Mouse (Mus musculus) liver, embryonic 13.5 days (tissue): ENCODE measurements around the gene Sfxn2. TPM values are rescaled to one million over a fixed set of nuclear protein-coding genes. Genes with fewer than 3 reads are reported as not detected.

Experiments used
- ATAC-seq: fragments of 200-750 bp; cut with Nextera tagmentation; 2 replicates; pipeline ENCODE4 v1.8.0; 2017; ENCODE audit warnings: low read depth, mild to moderate bottlenecking, moderate number of reproducible peaks, moderate library complexity
- DNase-seq: peaks from one replicate; pipeline ENCODE4 v3.0.0; 2022
- H3K27ac ChIP-seq: fragments of 300-500 bp; sonication (generic); 2 replicates; pipeline ENCODE4 v1.5.1; 2015; ENCODE audit warnings: moderate library complexity, mild to moderate bottlenecking, inconsistent platforms
- H3K27me3 ChIP-seq: fragments of 300-500 bp; sonication (generic); 2 replicates; pipeline ENCODE4 v1.6.1; 2015; ENCODE audit warnings: mild to moderate bottlenecking, inconsistent platforms
- H3K36me3 ChIP-seq: fragments of 300-500 bp; sonication (generic); 2 replicates; pipeline ENCODE4 v1.6.1; 2015; ENCODE audit warnings: mild to moderate bottlenecking, inconsistent platforms
- H3K4me1 ChIP-seq: fragments of 300-500 bp; sonication (generic); replicated peaks from 2 replicates; pipeline ENCODE4 v1.6.1; 2015; ENCODE audit warnings: inconsistent platforms
- H3K4me2 ChIP-seq: fragments of 300-500 bp; sonication (generic); 2 replicates; pipeline ENCODE4 v1.6.1; 2015; ENCODE audit warnings: inconsistent platforms, mild to moderate bottlenecking, moderate library complexity
- H3K4me3 ChIP-seq: fragments of 300-500 bp; sonication (generic); replicated peaks from 2 replicates; pipeline ENCODE4 v1.5.1; 2015; ENCODE audit warnings: mild to moderate bottlenecking, inconsistent platforms
- H3K9ac ChIP-seq: fragments of 300-500 bp; sonication (generic); 2 replicates; pipeline ENCODE4 v1.6.1; 2015; ENCODE audit warnings: mild to moderate bottlenecking, inconsistent platforms
- H3K9me3 ChIP-seq: fragments of 300-500 bp; sonication (generic); replicated peaks from 2 replicates; pipeline ENCODE4 v1.6.1; 2016; ENCODE audit warnings: inconsistent platforms
- WGBS: fragments of 180-500 bp; shearing (Covaris S2); methylation state at CpG from one replicate; pipeline ENCODE4 v1.1.7; 2015; ENCODE audit not compliant: insufficient replicate concordance; 5-methylcytosine and 5-hydroxymethylcytosine counted together
- polyA plus RNA-seq: library from polyadenylated mRNA; unstranded; fragments of >200 nt; fragmentation: Nextera tagmentation; extraction: Ambion mirVana; gene quantifications from 2 replicates; pipeline ENCODE4 v1.2.1, GENCODE M21; 2015

Gene Sfxn2
- polyA plus RNA-seq, 1 experiment from 2014 or later = 18.3 TPM

DNA sequence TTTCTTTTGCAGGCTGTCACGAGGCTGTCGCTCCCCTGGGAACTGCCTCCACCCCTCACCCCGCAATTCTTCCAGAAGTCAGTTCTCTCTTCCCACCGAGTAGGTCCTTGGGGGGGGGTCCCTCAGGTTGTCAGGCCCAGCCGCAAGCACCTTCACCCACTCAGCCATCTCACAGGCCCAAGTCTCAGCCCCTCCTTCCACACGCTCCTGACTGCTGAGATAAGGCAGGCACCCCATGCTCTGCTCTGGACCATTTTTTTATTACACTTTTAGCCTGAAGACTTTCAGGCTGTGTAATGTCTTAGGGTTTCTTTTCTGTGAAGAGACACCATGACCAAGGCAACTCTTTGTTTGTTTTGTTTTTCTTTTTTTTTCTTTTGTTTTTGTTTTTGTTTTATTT is 64.4 kb downstream of the Sfxn2 start:
- no peak overlapping the region for H3K27ac ChIP-seq
- no peak overlapping the region for H3K9ac ChIP-seq
- H3K4me3 ChIP-seq = no peak overlapping the region
- 53% methylated on average over 6 of the region's 6 CpGs for WGBS
- no peaks in the 10 kb centered on the region for H3K27me3 ChIP-seq
- peaks cover 33% of the 10 kb centered on the region for H3K36me3 ChIP-seq
- peaks cover 88% of the 10 kb centered on the region for H3K4me1 ChIP-seq
- no peaks in the 10 kb centered on the region for H3K9me3 ChIP-seq
- ATAC-seq (peak; percentile 55; the same call in 1 of the 2 replicates), DNase-seq (peak; percentile 39)
- no peak overlapping the region for H3K4me2 ChIP-seq

GRCm38 (mm10) chr19:46639053-46639452 is 65.9 kb downstream of the Sfxn2 start:
- H3K9ac ChIP-seq = no peak overlapping the region
- peak overlapping the region; percentile 71 for H3K27ac ChIP-seq
- ATAC-seq = peak; percentile 63

DNA sequence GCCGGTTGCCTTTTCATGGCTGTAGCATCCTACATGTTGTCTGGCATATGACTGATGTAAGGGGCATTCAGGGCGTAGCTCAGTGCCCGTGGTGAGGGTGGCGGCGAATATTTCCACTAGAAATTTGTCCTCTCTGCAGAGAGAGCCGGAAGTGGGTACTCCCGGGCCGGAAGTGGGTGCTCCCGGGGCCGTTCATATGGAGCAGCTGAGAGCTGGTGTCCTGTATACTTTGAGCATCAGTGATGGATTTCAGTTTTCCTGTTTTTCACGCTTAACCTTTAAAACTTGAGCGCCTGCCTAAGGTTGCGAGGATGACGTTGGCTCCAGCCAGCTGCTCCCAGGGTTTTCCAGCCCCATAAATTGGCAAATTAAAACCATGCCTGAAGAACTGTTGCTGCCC is 66.3 kb downstream of the Sfxn2 start:
- no peak for DNase-seq
- peaks cover 97% of the 10 kb centered on the region for H3K4me1 ChIP-seq
- H3K27ac ChIP-seq = peak overlapping the region; percentile 71
- no peak overlapping the region for H3K9ac ChIP-seq
- no peak overlapping the region for H3K4me2 ChIP-seq
- H3K36me3 ChIP-seq = peaks cover 33% of the 10 kb centered on the region
- no peak overlapping the region for H3K4me3 ChIP-seq
- no peaks in the 10 kb centered on the region for H3K9me3 ChIP-seq
- no peak for ATAC-seq
- WGBS = 72% methylated on average over 14 of the region's 14 CpGs
- H3K27me3 ChIP-seq = no peaks in the 10 kb centered on the region

More at GRCm38 (mm10) chr19:46639053-46639452, 65.9 kb downstream of the Sfxn2 start:
- no peak overlapping the region for H3K4me3 ChIP-seq
- H3K4me1 ChIP-seq = peaks cover 96% of the 10 kb centered on the region
- H3K4me2 ChIP-seq = no peak overlapping the region
- no peaks in the 10 kb centered on the region for H3K9me3 ChIP-seq
- peaks cover 30% of the 10 kb centered on the region for H3K36me3 ChIP-seq
- peak; percentile 15 for DNase-seq
- no peaks in the 10 kb centered on the region for H3K27me3 ChIP-seq

DNA sequence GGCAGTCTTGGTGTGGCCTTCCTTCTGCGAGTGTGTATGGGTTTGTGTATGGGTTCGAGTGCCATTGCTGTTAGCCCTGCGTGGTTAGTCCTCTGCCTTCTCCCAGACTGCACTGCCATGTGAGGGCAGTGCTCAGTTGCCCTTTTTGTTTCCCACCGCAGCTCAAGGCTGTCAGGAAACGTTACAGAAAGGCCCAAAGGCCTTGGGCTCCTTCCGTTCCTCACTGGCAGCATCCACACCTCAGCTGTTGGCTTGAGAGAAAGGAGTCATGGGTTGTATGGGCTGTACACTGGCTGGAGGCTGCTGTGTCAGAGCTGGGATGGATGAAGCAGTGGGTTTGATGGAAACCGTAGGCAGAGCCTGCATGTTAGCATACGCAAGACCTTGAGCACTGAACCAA is 67.6 kb downstream of the Sfxn2 start:
- H3K27me3 ChIP-seq = no peaks in the 10 kb centered on the region
- no peak overlapping the region for H3K9ac ChIP-seq
- H3K36me3 ChIP-seq = peaks cover 45% of the 10 kb centered on the region
- WGBS = 73% methylated on average over 8 of the region's 8 CpGs
- ATAC-seq (no peak), DNase-seq (no peak)
- H3K4me2 ChIP-seq = no peak overlapping the region
- H3K9me3 ChIP-seq = no peaks in the 10 kb centered on the region
- H3K4me3 ChIP-seq = no peak overlapping the region
- H3K27ac ChIP-seq = 0 out of 2 replicates have a peak overlapping the region, but pooled peaks have one; percentile 23
- H3K4me1 ChIP-seq = peaks cover 98% of the 10 kb centered on the region

GRCm38 (mm10) chr19:46641420-46642085 is 68.4 kb downstream of the Sfxn2 start:
- no peak for DNase-seq
- peak overlapping the region; percentile 50 for H3K27ac ChIP-seq
- no peak overlapping the region for H3K4me3 ChIP-seq
- H3K36me3 ChIP-seq = peaks cover 53% of the 10 kb centered on the region
- H3K9ac ChIP-seq = peak overlapping the region; percentile 7; the same call in 1 of the 2 replicates
- peaks cover 98% of the 10 kb centered on the region for H3K4me1 ChIP-seq
- no peak overlapping the region for H3K4me2 ChIP-seq
- H3K9me3 ChIP-seq = no peaks in the 10 kb centered on the region
- 60% methylated on average over 19 of the region's 19 CpGs for WGBS
- no peak for ATAC-seq
- no peaks in the 10 kb centered on the region for H3K27me3 ChIP-seq

- 81% methylated on average over 22 of the region's 22 CpGs for WGBS
- Histone ChIP-seq H3K4me1 (peaks cover 93% of the 10 kb centered on the region), H3K27ac (peak overlapping the region; percentile 50), H3K36me3 (peaks cover 55% of the 10 kb centered on the region), H3K4me2 (no peak overlapping the region), H3K4me3 (no peak overlapping the region), H3K9me3 (no peaks in the 10 kb centered on the region), H3K9ac (no peak overlapping the region), H3K27me3 (no peaks in the 10 kb centered on the region)
- ATAC-seq (no peak), DNase-seq (no peak)
These were observed 69.1 kb downstream of the Sfxn2 start for GRCm38 (mm10) chr19:46642136-46642753.

DNA sequence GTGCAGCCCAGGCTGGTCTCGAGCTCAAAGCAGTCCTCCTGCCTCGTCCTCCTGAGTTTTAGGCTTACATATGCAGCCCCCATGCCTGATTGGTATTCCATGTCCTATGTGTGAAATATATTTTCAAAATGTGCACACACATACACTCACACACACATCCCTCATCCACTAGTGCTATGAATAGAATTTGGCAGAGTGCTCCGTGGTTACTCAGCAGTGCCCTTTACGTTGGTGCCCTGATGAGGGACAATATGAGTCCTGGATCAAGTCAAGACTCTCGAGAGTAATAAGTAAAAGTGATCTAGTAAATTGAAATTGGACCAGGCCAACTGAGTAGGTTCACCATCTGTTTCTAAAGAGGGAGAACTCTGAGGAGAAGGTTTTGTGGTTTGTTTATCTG is 70.1 kb downstream of the Sfxn2 start:
- no peaks in the 10 kb centered on the region for H3K27me3 ChIP-seq
- H3K9me3 ChIP-seq = no peaks in the 10 kb centered on the region
- H3K4me2 ChIP-seq = no peak overlapping the region
- peaks cover 48% of the 10 kb centered on the region for H3K36me3 ChIP-seq
- no peak overlapping the region for H3K9ac ChIP-seq
- no peak overlapping the region for H3K4me3 ChIP-seq
- peaks cover 88% of the 10 kb centered on the region for H3K4me1 ChIP-seq
- no peak for DNase-seq
- ATAC-seq = no peak
- WGBS = 73% methylated on average over 5 of the region's 5 CpGs
- no peak overlapping the region for H3K27ac ChIP-seq

DNA sequence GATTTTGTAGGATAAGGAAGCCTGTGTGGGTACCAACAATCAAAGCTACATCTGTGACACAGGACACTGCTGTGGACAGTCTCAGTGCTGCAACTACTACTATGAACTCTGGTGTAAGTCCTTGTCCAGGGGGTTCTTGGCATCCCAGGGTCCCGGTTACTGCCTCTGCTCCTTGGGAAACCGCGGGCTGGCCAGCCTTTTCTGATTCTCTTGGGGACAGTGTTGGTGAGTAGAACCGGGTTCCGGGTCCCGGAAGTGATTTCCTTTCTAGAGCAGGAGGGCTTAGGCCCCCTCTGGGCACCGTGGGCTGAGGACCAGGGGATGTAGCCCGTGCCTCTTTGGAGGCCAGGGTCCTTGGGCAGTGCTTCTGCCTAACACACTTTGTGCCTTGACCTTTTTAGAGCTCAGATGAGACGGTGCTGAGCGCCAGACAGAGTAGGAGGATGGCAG is 71.2 kb downstream of the Sfxn2 start:
- Histone ChIP-seq H3K4me1 (peaks cover 81% of the 10 kb centered on the region), H3K4me2 (no peak overlapping the region), H3K36me3 (peaks cover 49% of the 10 kb centered on the region), H3K9ac (no peak overlapping the region), H3K27ac (0 out of 2 replicates have a peak overlapping the region, but pooled peaks have one; percentile 57), H3K27me3 (no peaks in the 10 kb centered on the region), H3K9me3 (no peaks in the 10 kb centered on the region), H3K4me3 (no peak overlapping the region)
- 0 out of 2 replicates have a peak, but pooled peaks have one; percentile 16 for ATAC-seq
- WGBS = 82% methylated on average over 10 of the region's 10 CpGs
- no peak for DNase-seq

- Histone ChIP-seq H3K9ac (no peak overlapping the region), H3K4me2 (no peak overlapping the region), H3K36me3 (peaks cover 44% of the 10 kb centered on the region), H3K9me3 (no peaks in the 10 kb centered on the region), H3K27me3 (no peaks in the 10 kb centered on the region), H3K27ac (peak overlapping the region; percentile 57), H3K4me3 (no peak overlapping the region), H3K4me1 (peaks cover 75% of the 10 kb centered on the region)
- DNase-seq (no peak), ATAC-seq (0 out of 2 replicates have a peak, but pooled peaks have one; percentile 21)
- WGBS = 67% methylated on average over 12 of the region's 12 CpGs
These were observed 71.8 kb downstream of the Sfxn2 start for GRCm38 (mm10) chr19:46644793-46645602.

DNA sequence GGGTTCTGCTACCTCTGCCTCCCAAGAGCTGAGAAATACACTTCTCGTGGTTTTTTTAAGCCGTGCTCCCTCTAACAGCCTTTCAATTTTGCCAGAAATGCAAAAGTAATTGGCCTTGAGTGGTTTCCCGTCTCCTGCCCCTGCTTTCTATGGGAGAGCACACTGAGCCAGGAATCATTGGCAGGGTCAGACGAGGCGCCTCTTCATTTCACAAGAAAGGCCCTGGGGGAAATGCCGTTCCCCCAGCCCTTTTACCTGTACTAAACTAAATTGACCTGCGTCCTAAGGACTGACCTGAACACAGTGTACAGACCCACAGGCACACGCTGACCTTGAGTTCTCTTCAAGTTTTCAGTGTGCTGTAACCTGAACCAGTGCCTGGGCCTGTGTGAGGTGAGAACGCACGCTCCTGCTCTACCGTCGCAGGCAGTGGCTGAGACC is 72.9 kb downstream of the Sfxn2 start:
- WGBS = 82% methylated on average over 12 of the region's 12 CpGs
- no peak for DNase-seq
- no peak overlapping the region for H3K4me2 ChIP-seq
- no peaks in the 10 kb centered on the region for H3K27me3 ChIP-seq
- H3K36me3 ChIP-seq = peaks cover 37% of the 10 kb centered on the region
- H3K27ac ChIP-seq = peak overlapping the region; percentile 57; the same call in 1 of the 2 replicates
- H3K9me3 ChIP-seq = no peaks in the 10 kb centered on the region
- no peak overlapping the region for H3K4me3 ChIP-seq
- peaks cover 66% of the 10 kb centered on the region for H3K4me1 ChIP-seq
- no peak overlapping the region for H3K9ac ChIP-seq
- no peak for ATAC-seq

DNA sequence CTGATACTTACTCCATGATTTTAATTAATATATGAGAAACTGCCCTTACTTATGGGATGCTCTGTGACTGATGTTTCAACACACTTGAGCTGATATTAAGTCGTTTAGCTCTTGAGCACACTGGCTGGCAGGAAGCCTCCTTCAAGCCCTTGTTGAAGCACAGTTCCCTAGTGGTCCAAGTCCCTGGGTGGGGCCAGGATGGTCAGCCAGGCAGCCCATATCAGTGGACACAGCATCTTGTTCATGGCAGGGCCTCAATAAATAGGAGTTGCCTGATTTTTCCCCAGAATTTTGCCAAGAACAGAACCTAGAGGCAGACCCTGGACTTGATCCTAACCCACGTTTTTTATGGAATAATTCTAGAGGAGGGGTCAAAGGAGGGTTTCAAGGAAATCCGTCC is 74.1 kb downstream of the Sfxn2 start:
- no peak overlapping the region for H3K4me3 ChIP-seq
- peaks cover 41% of the 10 kb centered on the region for H3K36me3 ChIP-seq
- no peaks in the 10 kb centered on the region for H3K9me3 ChIP-seq
- no peaks in the 10 kb centered on the region for H3K27me3 ChIP-seq
- H3K4me1 ChIP-seq = peaks cover 54% of the 10 kb centered on the region
- H3K9ac ChIP-seq = no peak overlapping the region
- no peak overlapping the region for H3K27ac ChIP-seq
- no peak for DNase-seq
- WGBS = 69% methylated on average over 3 of the region's 3 CpGs
- no peak for ATAC-seq
- no peak overlapping the region for H3K4me2 ChIP-seq
